Comparison of ENCODE assay signal across 8 mouse cellular contexts in the genomic region with DNA sequence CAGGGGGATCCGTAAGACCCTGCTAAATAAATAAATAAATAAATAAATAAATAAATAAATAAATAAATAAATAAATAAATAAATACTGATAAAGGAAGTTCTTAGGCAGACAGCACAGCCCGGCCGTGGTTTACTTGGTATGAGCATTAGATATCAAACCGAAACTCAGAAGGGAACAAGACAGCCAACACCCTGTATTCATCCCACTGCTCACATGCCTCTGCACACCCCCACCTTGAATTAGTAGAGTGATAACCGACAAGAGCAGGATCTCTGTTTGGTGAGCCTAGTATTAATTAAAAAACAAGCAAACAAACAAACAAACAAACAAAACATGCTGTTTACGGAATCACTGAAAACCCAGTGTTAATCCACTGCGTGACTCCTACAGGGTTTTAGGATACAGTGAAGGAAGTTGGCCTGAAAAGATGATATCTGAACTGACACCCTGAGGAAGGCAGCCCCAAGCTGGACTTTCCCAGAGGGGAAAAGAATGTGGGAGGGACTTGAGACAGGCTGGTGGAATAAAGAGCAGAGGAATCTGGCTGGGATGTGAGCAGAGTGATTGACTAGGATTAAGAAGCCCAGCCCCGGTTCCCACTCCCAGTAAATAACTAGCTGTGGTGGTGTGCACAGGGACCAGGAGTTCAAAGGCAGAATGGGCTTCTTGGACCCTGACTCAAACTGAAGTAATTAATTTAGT. TPM values are rescaled to one million over a fixed set of nuclear protein-coding genes. Genes with fewer than 3 reads are reported as not detected.
DNase-seq lines count a peak whose midpoint lies in the region; ATAC-seq and TF ChIP-seq lines count a peak whose summit lies in the region.

A gene (minus strand): TSS at position 155 of the 703 bp plus-strand sequence.

- H3K4me1 ChIP-seq in embryonic fibroblast, embryonic 13.5 days (ENCODE audit: control insufficient read depth, insufficient read depth, low read length) = no peaks in the 10 kb centered on the region
- peaks cover 18% of the 10 kb centered on the region for H3K4me1 ChIP-seq in lung, adult 2 months (ENCODE audit: control insufficient read depth, insufficient read depth, low read length)
- H3K4me1 ChIP-seq in neural tube, embryonic 15.5 days = peaks cover 32% of the 10 kb centered on the region

- no peak within 1 kb of the TSS for H3K27ac ChIP-seq in embryonic fibroblast, embryonic 13.5 days (ENCODE audit: insufficient read depth, low read length)
- peak within 1 kb of the TSS; percentile 89 for H3K27ac ChIP-seq in neural tube, embryonic 15.5 days (replicated peaks)

- TF ChIP-seq CTCF in embryonic fibroblast, embryonic 13.5 days (IDR thresholded peaks at IDR 0.05; ENCODE audit: borderline replicate concordance, insufficient read depth, low read length) = no peak
- TF ChIP-seq CTCF in lung, adult 2 months (IDR thresholded peaks at IDR 0.05; ENCODE audit: insufficient read depth, low read length) = no peak

- no peaks in the 10 kb centered on the region for H3K9me3 ChIP-seq in neural tube, embryonic 15.5 days (replicated peaks)

- no peaks in the 10 kb centered on the region for H3K36me3 ChIP-seq in neural tube, embryonic 15.5 days

- peak within 1 kb of the TSS; percentile 94 for H3K9ac ChIP-seq in neural tube, embryonic 15.5 days (replicated peaks)

- intact Hi-C loops in heart, postnatal 36 days (cut with DNase I) = loop anchor here (2.0 to 5.0 kb wide), 3 partner anchors 15 to 119 kb away; a partner anchor contains a TSS

- peak within 1 kb of the TSS; percentile 85 for H3K4me3 ChIP-seq in embryonic fibroblast, embryonic 13.5 days (ENCODE audit: insufficient read depth, low read length)
- H3K4me3 ChIP-seq in lung, adult 2 months (replicated peaks; ENCODE audit: extremely low read depth, low read depth, low read length) = peak within 1 kb of the TSS; percentile 91
- peak within 1 kb of the TSS; percentile 82 for H3K4me3 ChIP-seq in neural tube, embryonic 15.5 days (replicated peaks)

- WGBS in large intestine, adult 2 months = 2% methylated on average over 8 of the region's 8 CpGs
- WGBS in lung, adult 2 months = 3% methylated on average over 8 of the region's 8 CpGs
- 9% methylated on average over 8 of the region's 8 CpGs for WGBS in neural tube, embryonic 15.5 days

- TF ChIP-seq POLR2A in embryonic fibroblast, embryonic 13.5 days (IDR thresholded peaks at IDR 0.05; ENCODE audit: low read depth, low read length) = no peak
- no peak for TF ChIP-seq POLR2A in lung, adult 2 months (IDR thresholded peaks at IDR 0.05; ENCODE audit: borderline replicate concordance, extremely low read depth, low read depth, low read length)

- DNase-seq in MEL-GATA-1-ER (ENCODE audit: extremely low read depth, low read depth) = peak; percentile 47
- no peak for DNase-seq in adrenal gland, postnatal 25 days
- peak; percentile 29 to 31 for DNase-seq in heart, postnatal 36 days
- no peak for DNase-seq in large intestine, adult 2 months (ENCODE audit: low read depth, low spot score)
- peak; percentile 37 for DNase-seq in lung, adult 2 months
- no peak for DNase-seq in urinary bladder, postnatal 4 days (ENCODE audit: low spot score in 2 of 2)

- peak; percentile 68 for ATAC-seq in neural tube, embryonic 15.5 days (ENCODE audit: low FRiP score)

- no peaks in the 10 kb centered on the region for H3K27me3 ChIP-seq in neural tube, embryonic 15.5 days (replicated peaks)

- peak within 1 kb of the TSS; percentile 88 for H3K4me2 ChIP-seq in neural tube, embryonic 15.5 days

RNA-seq across cellular contexts. Expression of the gene that starts here (rescaled TPM):
- 13.3 and 14.0 TPM in 2 replicates for total RNA-seq in adrenal gland, postnatal 25 days (2021)
- polyA plus RNA-seq in embryonic fibroblast, embryonic 13.5 days (2011; ENCODE audit: insufficient read length, low read depth, missing spikeins) = 11.7 and 13.0 TPM in 2 replicates
- 1 to 10 TPM; 8.2 to 8.5 TPM for total RNA-seq in heart, postnatal 36 days (2021)
- 43.6 and 64.7 TPM in 2 replicates for polyA plus RNA-seq in large intestine, adult 2 months (2012; rRNA removed)
- polyA plus RNA-seq in lung, adult 2 months (2012; rRNA removed) = 92.8 and 108 TPM in 2 replicates
- 37.3 and 39.1 TPM in 2 replicates for polyA plus RNA-seq in neural tube, embryonic 15.5 days (2015; fragmentation: Nextera tagmentation; extraction: Ambion mirVana)

Comparison
In these comparisons a context has a peak if more than half of its experiments do, and no peak if none do; other contexts are left out.
1. DNase-seq: peak in MEL-GATA-1-ER (single experiment), heart, postnatal 36 days (2 of 2) and lung, adult 2 months (single experiment); none in adrenal gland, postnatal 25 days (single experiment), large intestine, adult 2 months (single experiment) and urinary bladder, postnatal 4 days (0 of 2).
2. Peak in every context shown above with its lines, with median percentiles within 50 percentile points of each other: H3K4me3 ChIP-seq.